Mouse (Mus musculus): Measurements from ENCODE around the gene Notch1. TPM values are rescaled to one million over a fixed set of nuclear protein-coding genes. Genes with fewer than 3 reads are reported as not detected.
A peak's percentile ranks its signal among the peaks of the same experiment; 100 is the strongest.

Notch1 gene
- polyA plus RNA-seq, 1 experiment from 2014 or later: 24.3 TPM

DNA sequence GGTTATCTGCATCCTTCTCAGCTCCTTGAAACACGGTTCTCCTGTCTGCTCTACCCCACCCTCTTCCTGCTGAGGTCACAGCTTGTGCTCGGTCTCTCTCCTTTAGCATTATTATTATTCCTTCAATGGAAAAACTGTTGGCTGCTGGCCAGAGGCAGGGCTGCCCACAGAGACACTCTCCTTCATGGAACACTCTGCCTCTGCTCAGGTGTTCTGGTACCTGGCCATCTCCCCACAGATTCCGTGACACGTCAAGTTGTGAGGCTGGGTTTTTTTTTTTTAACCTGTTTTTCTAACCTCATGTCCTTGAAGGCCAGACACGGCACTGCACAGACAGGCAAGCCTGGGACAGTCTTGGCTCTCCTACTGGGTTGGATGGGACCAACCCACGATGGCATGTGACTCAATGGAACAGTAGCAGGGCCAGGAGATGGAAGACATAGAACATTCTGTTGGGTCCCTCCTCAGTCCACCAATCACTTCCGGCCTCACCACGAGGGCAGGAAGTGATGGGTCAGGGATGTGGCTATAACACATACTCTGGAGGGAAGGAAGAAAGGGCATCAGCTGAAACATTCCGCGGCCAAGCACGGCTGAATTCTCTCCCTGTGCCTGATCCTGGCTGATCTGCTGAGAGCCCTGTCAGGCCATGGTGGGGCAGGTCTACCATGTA is 18.5 kb downstream of the Notch1 start:
- no peaks in the 10 kb centered on the region for H3K27me3 ChIP-seq
- H3K9ac ChIP-seq: no peak overlapping the region
- H3K4me2 ChIP-seq: 0 out of 2 replicates have a peak overlapping the region, but pooled peaks have one; percentile 7
- no peak overlapping the region for H3K4me3 ChIP-seq
- no peak for ATAC-seq (ENCODE audit: insufficient number of reproducible peaks, low FRiP score, low TSS enrichment, low read depth)
- peaks cover 3% of the 10 kb centered on the region for H3K36me3 ChIP-seq
- no peaks in the 10 kb centered on the region for H3K9me3 ChIP-seq
- 60% methylated on average over 11 of the region's 11 CpGs for whole genome bisulfite sequencing
- peak overlapping the region; percentile 51; the same call in 1 of the 2 replicates for H3K27ac ChIP-seq
- peaks cover 99% of the 10 kb centered on the region for H3K4me1 ChIP-seq

DNA sequence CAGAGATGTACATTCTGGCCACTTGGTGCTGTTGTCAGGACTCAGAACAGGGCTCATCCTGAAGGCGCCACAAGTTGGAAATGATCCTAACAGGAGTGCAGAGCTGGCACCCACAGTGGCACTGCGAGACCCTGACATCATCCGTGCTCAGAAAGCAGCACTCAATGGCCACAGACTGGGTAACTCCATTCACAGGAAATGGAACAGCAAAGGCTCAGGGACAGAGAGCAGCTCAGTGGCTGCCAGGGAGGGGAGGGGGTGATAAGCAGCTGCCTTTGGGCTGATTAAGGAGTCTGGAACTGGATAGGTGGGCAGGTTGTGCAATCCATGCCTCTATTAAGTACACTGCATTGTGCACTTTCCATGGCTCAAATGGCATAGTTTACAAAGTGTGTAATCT is 20.0 kb downstream of the Notch1 start:
- ATAC-seq (ENCODE audit: insufficient number of reproducible peaks, low FRiP score, low TSS enrichment, low read depth): no peak
- Histone ChIP-seq H3K27me3 (no peaks in the 10 kb centered on the region), H3K27ac (0 out of 2 replicates have a peak overlapping the region, but pooled peaks have one; percentile 27), H3K9me3 (no peaks in the 10 kb centered on the region), H3K4me2 (no peak overlapping the region), H3K9ac (no peak overlapping the region), H3K4me1 (peaks cover 98% of the 10 kb centered on the region), H3K36me3 (peaks cover 3% of the 10 kb centered on the region), H3K4me3 (no peak overlapping the region)
- 80% methylated on average over 3 of the region's 3 CpGs for WGBS

DNA sequence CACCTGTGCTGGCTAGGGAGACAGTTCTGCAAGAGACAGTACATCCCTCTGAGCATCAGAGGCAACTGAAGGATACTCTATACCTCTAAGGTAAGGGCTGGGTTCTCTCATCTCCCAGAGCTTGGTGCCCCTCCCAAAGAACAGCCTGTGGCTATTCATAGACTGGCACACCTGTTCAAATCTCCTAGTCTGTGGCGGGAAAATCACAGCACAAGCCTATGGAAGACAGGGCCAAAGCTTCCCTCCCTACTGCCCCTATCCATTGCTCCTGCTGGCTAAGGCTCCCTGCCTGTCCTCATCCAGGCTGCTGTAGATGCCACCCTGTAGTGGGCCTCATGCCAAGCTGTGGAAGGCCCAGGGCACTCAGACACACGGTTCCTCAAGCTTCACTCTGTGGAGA is 20.8 kb downstream of the Notch1 start:
- no peak overlapping the region for H3K9ac ChIP-seq
- ATAC-seq (ENCODE audit: insufficient number of reproducible peaks, low FRiP score, low TSS enrichment, low read depth): no peak
- no peak overlapping the region for H3K4me2 ChIP-seq
- no peak overlapping the region for H3K4me3 ChIP-seq
- no peak overlapping the region for H3K27ac ChIP-seq
- peaks cover 98% of the 10 kb centered on the region for H3K4me1 ChIP-seq
- WGBS: 57% methylated on average over 2 of the region's 2 CpGs
- H3K27me3 ChIP-seq: no peaks in the 10 kb centered on the region
- no peaks in the 10 kb centered on the region for H3K9me3 ChIP-seq
- H3K36me3 ChIP-seq: peaks cover 3% of the 10 kb centered on the region

DNA sequence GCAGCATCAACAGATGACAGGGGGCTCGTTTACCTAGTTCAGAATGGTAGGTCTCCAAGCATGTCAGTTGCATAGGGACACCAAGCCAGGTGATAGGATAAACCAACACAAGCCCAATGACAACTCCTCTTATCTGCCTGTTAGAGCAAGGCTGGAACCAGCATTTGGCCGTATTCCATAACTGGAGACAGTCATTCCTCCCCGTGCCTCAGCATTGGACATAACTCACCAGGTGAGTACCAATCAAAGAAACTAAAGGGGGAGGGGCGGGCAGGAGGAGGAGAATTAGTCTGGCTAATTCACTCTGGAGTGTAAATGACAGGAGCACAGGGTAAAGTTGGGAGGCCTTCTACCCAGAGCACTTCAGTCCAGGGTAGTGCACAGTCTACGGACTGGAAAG is 21.5 kb downstream of the Notch1 start:
- peak overlapping the region; percentile 79 for H3K27ac ChIP-seq
- no peak overlapping the region for H3K4me3 ChIP-seq
- H3K36me3 ChIP-seq: peaks cover 3% of the 10 kb centered on the region
- H3K4me1 ChIP-seq: peaks cover 96% of the 10 kb centered on the region
- no peak overlapping the region for H3K9ac ChIP-seq
- no peak for ATAC-seq (ENCODE audit: insufficient number of reproducible peaks, low FRiP score, low TSS enrichment, low read depth)
- H3K9me3 ChIP-seq: no peaks in the 10 kb centered on the region
- no peak overlapping the region for H3K4me2 ChIP-seq
- 60% methylated on average over 5 of the region's 5 CpGs for WGBS
- H3K27me3 ChIP-seq: no peaks in the 10 kb centered on the region

DNA sequence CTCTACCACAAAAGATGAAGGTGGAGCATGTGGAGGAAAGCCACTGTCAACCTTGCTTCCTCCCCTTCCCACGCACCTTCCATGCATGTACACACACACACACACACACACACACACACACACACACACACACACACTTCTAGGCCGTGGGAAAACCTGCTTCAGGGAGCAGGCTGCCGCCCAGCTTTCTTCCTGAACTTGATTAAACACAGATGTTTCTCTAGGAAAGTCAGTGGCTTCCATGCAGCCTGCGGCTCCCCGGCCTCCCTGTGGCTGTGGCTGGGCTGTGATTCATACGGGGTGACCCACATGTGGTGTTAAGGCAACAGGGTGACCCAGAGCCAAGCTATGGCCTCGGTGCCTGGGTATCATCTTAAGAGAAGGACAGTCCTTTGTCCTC is 22.1 kb downstream of the Notch1 start:
- no peaks in the 10 kb centered on the region for H3K27me3 ChIP-seq
- no peaks in the 10 kb centered on the region for H3K9me3 ChIP-seq
- peak overlapping the region; percentile 22; the same call in 1 of the 2 replicates for H3K4me2 ChIP-seq
- peaks cover 3% of the 10 kb centered on the region for H3K36me3 ChIP-seq
- no peak for ATAC-seq (ENCODE audit: insufficient number of reproducible peaks, low FRiP score, low TSS enrichment, low read depth)
- peaks cover 97% of the 10 kb centered on the region for H3K4me1 ChIP-seq
- 19% methylated on average over 7 of the region's 7 CpGs for WGBS
- H3K9ac ChIP-seq: no peak overlapping the region
- peak overlapping the region; percentile 79 for H3K27ac ChIP-seq
- H3K4me3 ChIP-seq: no peak overlapping the region

DNA sequence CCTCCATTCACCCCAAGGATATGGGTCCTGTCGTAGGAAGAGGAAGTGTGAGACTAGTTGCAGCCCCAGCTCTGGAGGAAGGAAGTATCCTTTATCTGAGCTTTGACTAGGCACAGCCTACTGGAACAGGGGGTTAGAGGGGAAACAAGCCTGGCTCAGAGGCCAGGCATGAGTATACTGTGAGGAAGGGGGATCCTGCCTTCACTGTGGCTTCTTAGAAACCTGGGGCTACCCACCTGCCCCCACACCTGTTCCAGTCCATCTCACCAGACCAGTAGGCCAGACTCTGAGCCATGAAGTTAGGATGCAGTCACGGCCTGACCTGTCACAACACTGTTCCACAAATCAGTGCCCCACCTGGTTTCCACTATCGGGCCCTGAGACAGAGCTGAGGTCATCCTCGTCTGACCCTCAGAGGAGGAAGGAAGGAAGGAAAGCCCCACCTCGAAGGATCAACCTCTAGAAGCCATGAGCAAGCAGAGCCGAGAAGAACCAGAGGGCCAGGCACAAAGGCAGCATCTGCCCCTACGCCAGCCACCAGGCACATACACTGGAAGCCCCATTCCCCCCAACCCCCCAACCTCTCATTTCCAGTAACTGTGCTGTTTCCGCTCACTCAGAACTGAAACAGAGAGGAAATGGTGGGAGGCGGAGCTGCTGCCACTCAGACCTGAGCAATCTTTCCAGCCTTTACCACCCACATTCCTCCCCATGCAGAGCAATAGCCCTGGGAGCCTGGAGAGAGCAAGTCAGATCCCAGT is 23.3 kb downstream of the Notch1 start:
- H3K9me3 ChIP-seq: no peaks in the 10 kb centered on the region
- H3K4me1 ChIP-seq: peaks cover 98% of the 10 kb centered on the region
- no peak overlapping the region for H3K9ac ChIP-seq
- no peak overlapping the region for H3K4me3 ChIP-seq
- 19% methylated on average over 9 of the region's 9 CpGs for WGBS
- no peaks in the 10 kb centered on the region for H3K27me3 ChIP-seq
- H3K36me3 ChIP-seq: no peaks in the 10 kb centered on the region; the same call in 1 of the 2 replicates
- H3K4me2 ChIP-seq: peak overlapping the region; percentile 22; the same call in 1 of the 2 replicates
- H3K27ac ChIP-seq: peak overlapping the region; percentile 79
- no peak for ATAC-seq (ENCODE audit: insufficient number of reproducible peaks, low FRiP score, low TSS enrichment, low read depth)

DNA sequence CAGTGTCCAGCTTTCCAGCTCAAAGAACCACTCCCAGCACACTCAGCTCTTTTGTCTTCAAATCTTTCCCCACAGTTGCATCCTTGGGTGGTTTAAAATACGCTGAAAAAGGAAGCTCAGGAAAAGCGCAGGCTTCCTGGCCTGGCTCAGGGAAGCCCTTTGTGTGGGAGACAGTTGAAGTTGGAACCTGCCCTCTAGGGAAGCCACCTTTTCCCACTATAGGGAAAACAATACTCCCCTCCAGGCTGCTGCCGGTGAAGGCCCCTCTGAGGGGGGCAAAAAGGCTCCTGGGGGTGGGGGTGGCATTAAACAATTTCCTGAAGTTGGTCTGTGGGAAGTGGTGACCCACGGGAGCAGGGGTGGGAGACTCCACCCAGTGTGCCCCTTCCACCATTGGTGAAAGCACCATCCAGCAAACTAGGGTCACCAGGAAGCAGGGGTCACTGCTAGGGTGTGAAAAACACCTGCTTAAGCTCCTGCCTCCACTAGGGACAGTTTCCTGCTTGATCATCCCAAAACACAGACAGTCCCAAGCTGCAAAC is 25.6 kb downstream of the Notch1 start:
- 43% methylated on average over 4 of the region's 4 CpGs for WGBS
- H3K4me2 ChIP-seq: no peak overlapping the region
- peaks cover 98% of the 10 kb centered on the region for H3K4me1 ChIP-seq
- no peaks in the 10 kb centered on the region for H3K36me3 ChIP-seq
- ATAC-seq (ENCODE audit: insufficient number of reproducible peaks, low FRiP score, low TSS enrichment, low read depth): no peak
- no peaks in the 10 kb centered on the region for H3K9me3 ChIP-seq
- no peak overlapping the region for H3K4me3 ChIP-seq
- H3K27me3 ChIP-seq: no peaks in the 10 kb centered on the region
- H3K9ac ChIP-seq: no peak overlapping the region
- peak overlapping the region; percentile 35 for H3K27ac ChIP-seq

DNA sequence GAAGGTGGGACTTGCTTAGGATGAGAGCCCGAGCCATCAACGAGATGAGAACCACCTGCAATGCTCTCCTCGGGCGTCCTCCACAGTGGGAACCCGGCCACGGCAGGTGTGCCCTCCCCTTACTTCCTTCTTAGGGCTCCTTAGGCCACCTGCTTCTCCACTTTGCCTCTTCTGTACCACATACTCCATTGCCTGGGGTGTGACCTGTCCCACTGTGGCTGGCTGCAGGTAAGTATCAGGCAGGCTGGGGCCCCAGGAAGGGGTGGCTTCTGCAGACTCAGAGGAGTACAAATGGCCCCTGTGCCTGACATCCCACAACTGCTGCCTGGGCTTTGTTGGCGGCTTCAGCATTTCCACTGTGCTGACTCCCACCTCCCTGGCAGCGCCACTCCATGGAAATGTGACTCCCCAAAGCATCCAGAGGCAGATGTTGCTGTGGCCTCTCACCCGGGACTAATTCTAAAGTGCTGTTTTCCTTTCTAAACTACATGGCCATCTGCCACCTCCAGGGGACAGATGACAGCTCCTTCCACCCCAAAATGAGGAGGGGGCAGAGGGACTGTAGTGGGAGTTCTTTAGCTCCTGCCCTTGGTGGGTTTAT is 27.8 kb downstream of the Notch1 start:
- Histone ChIP-seq H3K27ac (peak overlapping the region; percentile 59; the same call in 1 of the 2 replicates), H3K36me3 (peaks cover 11% of the 10 kb centered on the region; the same call in 1 of the 2 replicates), H3K4me3 (no peak overlapping the region), H3K9me3 (no peaks in the 10 kb centered on the region), H3K9ac (no peak overlapping the region), H3K4me1 (peaks cover 86% of the 10 kb centered on the region), H3K27me3 (no peaks in the 10 kb centered on the region), H3K4me2 (no peak overlapping the region)
- 36% methylated on average over 9 of the region's 9 CpGs for WGBS
- ATAC-seq (ENCODE audit: insufficient number of reproducible peaks, low FRiP score, low TSS enrichment, low read depth): no peak

DNA sequence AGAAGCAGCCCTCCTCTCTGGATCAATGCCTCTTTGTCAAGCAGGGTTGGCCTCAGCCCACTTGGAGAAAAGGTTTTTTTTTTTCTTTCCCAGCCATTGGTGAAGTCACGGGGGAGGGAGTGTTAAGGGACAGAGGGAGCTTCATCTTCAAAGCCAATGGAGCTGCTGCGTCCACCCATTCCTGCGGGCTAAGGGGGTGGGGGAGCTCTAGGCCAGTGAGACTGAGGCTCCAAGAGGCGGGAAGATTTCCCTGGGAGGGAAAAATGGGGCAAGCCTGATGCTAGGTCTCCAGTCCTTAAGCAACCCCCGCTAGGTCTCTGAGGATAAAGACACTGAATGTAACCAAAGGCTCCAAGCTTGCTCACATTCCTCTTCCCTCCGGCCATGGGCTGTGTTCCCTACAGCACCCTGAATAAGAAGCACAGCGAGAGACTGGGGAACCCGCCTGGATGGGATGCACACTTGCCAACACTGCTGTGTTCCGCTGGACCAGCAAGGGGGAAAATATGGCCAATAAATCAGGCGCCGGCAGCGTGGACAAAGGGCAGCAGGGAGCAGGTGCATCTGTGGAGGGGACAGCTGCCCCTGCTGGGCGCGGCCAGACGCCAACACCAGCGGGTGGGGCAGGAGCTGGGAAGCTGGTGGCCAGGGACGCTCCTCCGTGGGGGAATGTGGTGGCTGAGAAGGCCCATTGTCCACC is 29.0 kb downstream of the Notch1 start:
- no peaks in the 10 kb centered on the region for H3K27me3 ChIP-seq
- no peaks in the 10 kb centered on the region for H3K9me3 ChIP-seq
- no peak for ATAC-seq (ENCODE audit: insufficient number of reproducible peaks, low FRiP score, low TSS enrichment, low read depth)
- WGBS: 41% methylated on average over 18 of the region's 18 CpGs
- peak overlapping the region; percentile 59 for H3K27ac ChIP-seq
- H3K36me3 ChIP-seq: peaks cover 20% of the 10 kb centered on the region
- peaks cover 85% of the 10 kb centered on the region for H3K4me1 ChIP-seq
- H3K4me3 ChIP-seq: no peak overlapping the region
- H3K9ac ChIP-seq: no peak overlapping the region
- H3K4me2 ChIP-seq: peak overlapping the region; percentile 24; the same call in 1 of the 2 replicates

DNA sequence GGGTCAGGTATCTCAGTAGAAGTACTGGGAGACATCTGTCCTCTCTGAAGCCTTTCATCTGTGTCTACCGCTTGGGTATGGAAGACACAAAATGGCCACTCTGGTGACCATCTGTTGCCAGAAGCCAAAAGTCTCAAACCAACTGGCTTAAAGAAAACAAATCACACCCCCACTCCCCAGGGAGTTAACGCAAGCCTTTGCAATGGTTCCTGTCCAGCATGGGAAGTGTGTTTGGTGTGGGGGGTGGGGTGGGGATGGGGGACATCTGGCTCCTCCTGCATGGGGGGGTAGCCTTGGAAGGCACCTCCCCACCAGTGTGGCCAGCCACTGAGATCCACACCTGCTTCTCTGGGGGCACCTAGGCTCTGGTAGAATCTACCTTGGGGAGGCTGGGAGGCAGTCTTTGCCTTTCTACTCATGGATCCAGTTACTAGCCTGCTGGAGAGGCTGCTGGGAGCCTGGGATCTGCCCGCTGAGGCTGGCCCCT is 29.6 kb downstream of the Notch1 start:
- no peak for ATAC-seq (ENCODE audit: insufficient number of reproducible peaks, low FRiP score, low TSS enrichment, low read depth)
- Histone ChIP-seq H3K27ac (peak overlapping the region; percentile 59), H3K4me2 (no peak overlapping the region), H3K9ac (no peak overlapping the region), H3K36me3 (peaks cover 26% of the 10 kb centered on the region), H3K4me3 (no peak overlapping the region), H3K27me3 (no peaks in the 10 kb centered on the region), H3K4me1 (peaks cover 84% of the 10 kb centered on the region), H3K9me3 (no peaks in the 10 kb centered on the region)
- 38% methylated on average over 3 of the region's 3 CpGs for whole genome bisulfite sequencing

DNA sequence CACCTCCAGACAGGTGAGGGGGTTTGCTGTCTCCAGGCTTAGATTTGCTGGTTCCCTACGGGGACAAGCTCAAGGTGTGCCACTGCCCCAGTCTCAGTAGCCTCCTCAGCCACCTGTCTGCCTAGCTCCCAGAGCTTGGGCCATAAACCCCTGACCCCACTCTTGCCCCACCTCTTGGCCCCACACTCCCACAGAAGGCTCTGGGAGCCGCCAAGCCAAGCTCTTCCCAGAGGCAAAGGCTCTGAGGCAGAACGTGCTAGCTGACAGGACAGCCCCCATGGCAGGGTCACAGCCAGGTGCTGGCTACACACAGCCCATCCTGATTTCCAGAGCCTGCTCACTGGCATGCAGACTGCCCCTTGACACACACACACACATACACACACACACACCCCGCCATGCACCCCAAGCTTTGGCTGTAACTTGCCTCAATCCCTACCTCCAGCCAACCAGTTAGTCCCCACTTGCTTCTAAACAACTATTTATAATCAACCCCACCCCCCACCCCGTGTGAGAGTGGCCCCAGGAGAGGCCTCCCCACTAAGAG is 30.1 kb downstream of the Notch1 start:
- Histone ChIP-seq H3K4me2 (no peak overlapping the region), H3K27me3 (no peaks in the 10 kb centered on the region), H3K9me3 (no peaks in the 10 kb centered on the region), H3K27ac (peak overlapping the region; percentile 59; the same call in 1 of the 2 replicates), H3K4me3 (no peak overlapping the region), H3K36me3 (peaks cover 31% of the 10 kb centered on the region), H3K9ac (no peak overlapping the region), H3K4me1 (peaks cover 82% of the 10 kb centered on the region)
- 25% methylated on average over 5 of the region's 5 CpGs for WGBS
- no peak for ATAC-seq (ENCODE audit: insufficient number of reproducible peaks, low FRiP score, low TSS enrichment, low read depth)
